Mouse (Mus musculus) limb, embryonic 10.5 days (tissue): ENCODE results near the gene Xab2. TPM values are rescaled to one million over a fixed set of nuclear protein-coding genes. Genes with fewer than 3 reads are reported as not detected.

Experiments used
- DNase-seq: peaks from one replicate; pipeline ENCODE4 v3.0.0-alpha.2; 2017; ENCODE audit warnings: low spot score
- H3K27ac ChIP-seq: fragments of 300-500 bp; sonication (generic); 2 replicates; pipeline ENCODE4 v1.5.1; 2016; ENCODE audit warnings: mild to moderate bottlenecking
- H3K27me3 ChIP-seq: fragments of 300-500 bp; sonication (generic); 2 replicates; pipeline ENCODE4 v1.6.1; 2016; ENCODE audit warnings: low read depth, mild to moderate bottlenecking; ENCODE audit not compliant: poor library complexity, severe bottlenecking
- H3K36me3 ChIP-seq: fragments of 300-500 bp; sonication (generic); 2 replicates; pipeline ENCODE4 v1.6.1; 2016; ENCODE audit warnings: mild to moderate bottlenecking, moderate library complexity
- H3K4me1 ChIP-seq: fragments of 300-500 bp; sonication (generic); 2 replicates; pipeline ENCODE4 v1.6.1; 2016
- H3K4me3 ChIP-seq: fragments of 300-500 bp; sonication (generic); 2 replicates; pipeline ENCODE4 v1.5.1; 2016; ENCODE audit warnings: mild to moderate bottlenecking, moderate library complexity
- H3K9me3 ChIP-seq: fragments of 300-500 bp; sonication (generic); replicated peaks from 2 replicates; pipeline ENCODE4 v1.6.1; 2016; ENCODE audit warnings: mild to moderate bottlenecking
- WGBS: fragments of 180-500 bp; shearing (Covaris S2); methylation state at CpG from one replicate; pipeline ENCODE4 v1.1.7; 2016; 5-methylcytosine and 5-hydroxymethylcytosine counted together
- polyA plus RNA-seq: library from polyadenylated mRNA; unstranded; fragments of >200 nt; fragmentation: Nextera tagmentation; extraction: Ambion mirVana; gene quantifications from 2 replicates; pipeline ENCODE4 v1.2.1, GENCODE M21; 2016

Gene Xab2
- polyA plus RNA-seq, 1 experiment from 2014 or later, result 78.7 TPM

DNA sequence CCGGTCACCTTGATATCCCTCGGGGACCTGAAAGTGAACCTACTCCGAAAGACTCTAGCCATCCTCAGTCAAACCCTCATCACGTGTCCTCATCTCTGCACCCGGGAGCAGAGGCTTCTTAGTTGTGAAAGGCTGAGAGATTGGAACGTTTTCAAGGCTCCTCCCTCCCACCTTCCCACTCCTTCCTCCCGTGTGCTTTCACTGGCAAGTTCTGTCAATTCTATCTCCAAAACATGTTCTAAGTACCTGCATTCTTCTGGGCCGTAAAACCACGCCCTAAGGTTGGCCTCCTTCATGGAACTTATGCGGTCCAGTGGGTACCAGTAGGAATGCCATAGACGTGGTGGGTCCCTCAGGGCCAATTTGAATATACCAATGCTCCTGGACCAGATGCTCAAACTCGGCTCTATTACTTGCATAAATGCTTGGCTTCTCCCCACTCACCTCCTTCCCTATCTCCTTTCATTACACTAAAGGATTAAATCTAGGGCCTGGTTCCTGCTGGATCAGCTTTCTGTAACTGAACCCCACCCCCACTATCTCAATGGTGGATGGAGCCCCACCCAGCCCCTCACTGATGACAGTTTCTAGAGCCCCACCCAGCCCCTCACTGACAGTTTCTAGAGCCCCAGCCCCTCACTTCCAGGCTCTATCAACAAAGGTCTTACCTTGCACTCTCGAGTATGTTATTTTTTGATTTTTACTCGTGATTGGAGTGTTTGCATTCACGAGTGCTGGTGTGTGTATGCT lies 44.7 kb downstream of the Xab2 start:
- Histone ChIP-seq H3K4me3 (no peak overlapping the region), H3K9me3 (no peaks in the 10 kb centered on the region), H3K4me1 (peaks cover 4% of the 10 kb centered on the region; the same call in 1 of the 2 replicates), H3K36me3 (no peaks in the 10 kb centered on the region), H3K27me3 (no peaks in the 10 kb centered on the region), H3K27ac (no peak overlapping the region)
- no peak for DNase-seq
- WGBS, result 82% methylated on average over 15 of the region's 15 CpGs

DNA sequence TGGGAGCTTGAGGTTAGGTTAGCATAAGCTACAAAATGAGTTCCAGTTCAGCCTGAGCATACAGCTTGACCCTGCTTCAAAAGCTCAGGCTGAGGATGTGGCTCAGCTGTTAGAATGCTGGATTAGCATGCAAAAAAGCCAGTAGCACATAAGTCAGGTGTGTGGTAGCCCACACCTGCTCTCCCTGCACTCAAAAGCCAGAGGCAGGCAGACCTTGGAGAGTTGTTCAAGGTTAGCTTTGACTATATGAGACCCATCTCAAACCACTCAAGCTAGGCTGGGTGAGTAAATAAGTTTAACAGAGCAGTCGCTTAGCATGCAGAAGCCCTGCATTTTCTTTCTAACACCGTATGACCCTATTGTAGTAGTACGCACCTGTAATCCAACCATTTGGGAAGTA lies 46.6 kb downstream of the Xab2 start:
- WGBS, result 92% methylated on average over 3 of the region's 3 CpGs
- H3K27ac ChIP-seq, result no peak overlapping the region
- no peaks in the 10 kb centered on the region for H3K27me3 ChIP-seq
- H3K9me3 ChIP-seq, result no peaks in the 10 kb centered on the region
- H3K4me3 ChIP-seq, result no peak overlapping the region
- no peaks in the 10 kb centered on the region for H3K36me3 ChIP-seq
- no peak for DNase-seq
- H3K4me1 ChIP-seq, result peaks cover 4% of the 10 kb centered on the region; the same call in 1 of the 2 replicates

DNA sequence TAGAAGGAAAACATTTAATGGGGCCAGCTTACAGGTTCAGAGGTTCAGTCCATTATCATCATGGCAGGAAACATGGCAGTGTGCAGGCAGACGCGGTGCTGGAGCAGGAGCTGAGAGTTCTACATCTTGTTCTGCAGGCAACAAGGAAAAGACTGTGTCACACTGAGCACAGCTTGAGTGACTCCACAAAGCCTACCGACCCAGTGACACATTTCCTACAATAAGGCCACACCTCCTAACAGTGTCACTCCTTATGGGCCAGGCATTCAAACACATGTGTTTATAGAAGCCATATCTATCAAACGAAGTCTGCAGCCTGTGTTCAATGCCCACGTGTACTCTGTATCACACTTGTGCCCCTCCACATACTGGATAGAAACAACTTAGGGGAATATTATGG lies 51.3 kb downstream of the Xab2 start:
- Histone ChIP-seq H3K27me3 (no peaks in the 10 kb centered on the region), H3K36me3 (no peaks in the 10 kb centered on the region), H3K27ac (no peak overlapping the region), H3K9me3 (no peaks in the 10 kb centered on the region), H3K4me1 (peaks cover 10% of the 10 kb centered on the region; the same call in 1 of the 2 replicates), H3K4me3 (no peak overlapping the region)
- 91% methylated on average over 5 of the region's 5 CpGs for WGBS
- DNase-seq, result no peak

- Histone ChIP-seq H3K27me3 (no peaks in the 10 kb centered on the region), H3K9me3 (no peaks in the 10 kb centered on the region), H3K4me1 (peaks cover 10% of the 10 kb centered on the region; the same call in 1 of the 2 replicates), H3K27ac (peak overlapping the region; percentile 69), H3K36me3 (no peaks in the 10 kb centered on the region), H3K4me3 (peak overlapping the region; percentile 34)
- no peak for DNase-seq
- 15% methylated on average over 7 of the region's 7 CpGs for WGBS
These were observed 52.7 kb downstream of the Xab2 start for GRCm38 (mm10) chr8:3568378-3568777.

- H3K4me1 ChIP-seq, result peaks cover 10% of the 10 kb centered on the region; the same call in 1 of the 2 replicates
- H3K4me3 ChIP-seq, result peak within 1 kb of the TSS; percentile 34
- DNase-seq, result peak; percentile 32
- peak within 1 kb of the TSS; percentile 69 for H3K27ac ChIP-seq
- 6% methylated on average over 12 of the region's 12 CpGs for WGBS
- no peaks in the 10 kb centered on the region for H3K36me3 ChIP-seq
- H3K9me3 ChIP-seq, result no peaks in the 10 kb centered on the region
- no peaks in the 10 kb centered on the region for H3K27me3 ChIP-seq
These were observed 53.3 kb downstream of the Xab2 start, which contains the start of gene C330021F23Rik for GRCm38 (mm10) chr8:3567641-3568371. C330021F23Rik (plus strand) TSS chr8:3567990.

Other genes starting within 250 kb of the Xab2 start
- 8.0 and 9.5 TPM in 2 replicates for gene Arhgef18, start 228.3 kb downstream of the Xab2 start, polyA plus RNA-seq
- gene Pex11g, start 153.6 kb downstream of the Xab2 start, polyA plus RNA-seq, result 6.3 and 7.6 TPM in 2 replicates
- gene Tex45, start 150.5 kb downstream of the Xab2 start, polyA plus RNA-seq, result not detected in 2 replicates
- gene Zfp358, start 128.2 kb downstream of the Xab2 start, polyA plus RNA-seq, result 71.3 and 80.8 TPM in 2 replicates
- gene Mcoln1, start 120.9 kb downstream of the Xab2 start, polyA plus RNA-seq, result 59.4 and 71.5 TPM in 2 replicates
- 17.7 and 21.1 TPM in 2 replicates for gene Pnpla6, start 105.9 kb downstream of the Xab2 start, polyA plus RNA-seq
- 3.5 and 4.0 TPM in 2 replicates for gene C330021F23Rik, start 53.3 kb downstream of the Xab2 start, polyA plus RNA-seq
- gene Camsap3, start 34.0 kb downstream of the Xab2 start, polyA plus RNA-seq, result 5.3 and 6.0 TPM in 2 replicates
- gene Pet100, start 232 bp upstream of the Xab2 start, polyA plus RNA-seq, result 92.1 and 92.9 TPM in 2 replicates
- 1.0 and 1.3 TPM in 2 replicates for gene Pcp2, start 4.2 kb upstream of the Xab2 start, polyA plus RNA-seq
- gene Stxbp2, start 9.6 kb upstream of the Xab2 start, polyA plus RNA-seq, result 28.6 and 29.8 TPM in 2 replicates
- gene Retn, start 34.5 kb upstream of the Xab2 start, polyA plus RNA-seq, result 0.15 and 0.16 TPM in 2 replicates
- gene Mcemp1, start 44.4 kb upstream of the Xab2 start, polyA plus RNA-seq, result not detected in 2 replicates
- 11.0 and 12.6 TPM in 2 replicates for gene Fcor, start 51.0 kb upstream of the Xab2 start, polyA plus RNA-seq
- gene Trappc5, start 55.0 kb upstream of the Xab2 start, polyA plus RNA-seq, result 44.3 and 46.0 TPM in 2 replicates
- gene Fcer2a, start 72.9 kb upstream of the Xab2 start, polyA plus RNA-seq, result 0.21 and 0.40 TPM in 2 replicates
- not detected in 2 replicates for gene Clec4g, start 99.3 kb upstream of the Xab2 start, polyA plus RNA-seq
- not detected in 2 replicates for gene Cd209a, start 127.7 kb upstream of the Xab2 start, polyA plus RNA-seq
- gene Cd209e, start 233.0 kb upstream of the Xab2 start, polyA plus RNA-seq, result not detected in 2 replicates